Mouse (Mus musculus): ENCODE data around the gene Gne. TPM values are rescaled to one million over a fixed set of nuclear protein-coding genes. Genes with fewer than 3 reads are reported as not detected.

Gene Gne
- total RNA-seq (2021) = 10 to 100 TPM; 45.3 to 54.3 TPM
- long read RNA-seq, experiment 1, transcript Gne-202 (12 exons, 2,920 nt) = major isoform, 34 of 48 reads
- long read RNA-seq, experiment 1, partial matches to known transcripts = 6 of 48 reads
- long read RNA-seq, experiment 1, other reads (novel, unspliced or antisense) = 8 of 48 reads
- long read RNA-seq, experiment 2, transcript Gne-202 (12 exons, 2,920 nt) = major isoform, 24 of 40 reads
- long read RNA-seq, experiment 2, partial matches to known transcripts = 9 of 40 reads
- long read RNA-seq, experiment 2, other reads (novel, unspliced or antisense) = 7 of 40 reads

GRCm38 (mm10) chr4:44083945-44084344 is at the start of gene Gne:
Gene Gne (minus strand): TSS chr4:44084177.
- DNase-seq (ENCODE audit: low spot score in 2 of 2) = no peak

- no peak for DNase-seq (ENCODE audit: low spot score in 2 of 2)
Measured at GRCm38 (mm10) chr4:44126805-44127204, 42.8 kb upstream of the Gne start.

GRCm38 (mm10) chr4:44119410-44120201 is 35.6 kb upstream of the Gne start:
- no peak for DNase-seq (ENCODE audit: low spot score in 2 of 2)

GRCm38 (mm10) chr4:44115046-44115445 is 31.1 kb upstream of the Gne start:
- no peak for DNase-seq (ENCODE audit: low spot score in 2 of 2)

- DNase-seq (ENCODE audit: low spot score in 2 of 2) = no peak
Measured at GRCm38 (mm10) chr4:44113393-44114138, 29.6 kb upstream of the Gne start.

GRCm38 (mm10) chr4:44112741-44113140 is 28.8 kb upstream of the Gne start:
- no peak for DNase-seq (ENCODE audit: low spot score in 2 of 2)

- no peak for DNase-seq (ENCODE audit: low spot score in 2 of 2)
Measured at GRCm38 (mm10) chr4:44110771-44111170, 26.8 kb upstream of the Gne start.

GRCm38 (mm10) chr4:44108297-44108696 is 24.3 kb upstream of the Gne start:
- DNase-seq (ENCODE audit: low spot score in 2 of 2) = no peak

- no peak for DNase-seq (ENCODE audit: low spot score in 2 of 2)
Measured at GRCm38 (mm10) chr4:44107339-44107738, 23.4 kb upstream of the Gne start.

- DNase-seq (ENCODE audit: low spot score in 2 of 2) = no peak
Measured at GRCm38 (mm10) chr4:44106297-44106821, 22.4 kb upstream of the Gne start.

- no peak for DNase-seq (ENCODE audit: low spot score in 2 of 2)
Measured at GRCm38 (mm10) chr4:44104195-44104917, 20.4 kb upstream of the Gne start.

GRCm38 (mm10) chr4:44103620-44104019 is 19.6 kb upstream of the Gne start:
- no peak for DNase-seq (ENCODE audit: low spot score in 2 of 2)

GRCm38 (mm10) chr4:44097576-44098335 is 13.8 kb upstream of the Gne start:
- no peak for DNase-seq (ENCODE audit: low spot score in 2 of 2)

GRCm38 (mm10) chr4:44094475-44094874 is 10.5 kb upstream of the Gne start:
- no peak for DNase-seq (ENCODE audit: low spot score in 2 of 2)

GRCm38 (mm10) chr4:44092359-44092758 is 8.4 kb upstream of the Gne start:
- no peak for DNase-seq (ENCODE audit: low spot score in 2 of 2)

- no peak for DNase-seq (ENCODE audit: low spot score in 2 of 2)
Measured at GRCm38 (mm10) chr4:44085566-44085965, 1.6 kb upstream of the Gne start.

GRCm38 (mm10) chr4:44084602-44085325 is 787 bp upstream of the Gne start:
- no peak for DNase-seq (ENCODE audit: low spot score in 2 of 2)

- no peak for DNase-seq (ENCODE audit: low spot score in 2 of 2)
Measured at GRCm38 (mm10) chr4:44078358-44078933, 5.5 kb downstream of the Gne start.

GRCm38 (mm10) chr4:44074422-44074821 is 9.6 kb downstream of the Gne start:
- no peak for DNase-seq (ENCODE audit: low spot score in 2 of 2)
